9 mouse cellular contexts compared by ENCODE assay signal in genomic region chr16:23456534-23456933, GRCm38 (mm10). TPM values are rescaled to one million over a fixed set of nuclear protein-coding genes. Genes with fewer than 3 reads are reported as not detected.
DNase-seq lines count a peak whose midpoint lies in the region; ATAC-seq lines count a peak whose summit lies in the region.
"Had no signal": no experiment of that assay in that cellular context is flagged by ENCODE, and none has a peak within 500 bp of the region (broad histone marks: within the 10 kb centered on the region; RNA-seq: fewer than 3 reads in every experiment).

No protein-coding gene starts in this region.

- no peaks in the 10 kb centered on the region for H3K9me3 ChIP-seq in midbrain, embryonic 16.5 days (replicated peaks; ENCODE audit: control insufficient read depth, low read length, poor library complexity, severe bottlenecking)

- H3K36me3 ChIP-seq in midbrain, embryonic 16.5 days (ENCODE audit: control insufficient read depth, insufficient read depth, low read length) = no peaks in the 10 kb centered on the region

- H3K4me2 ChIP-seq in midbrain, embryonic 16.5 days (ENCODE audit: low read length) = no peak overlapping the region

- H3K4me3 ChIP-seq in midbrain, embryonic 16.5 days (ENCODE audit: low read depth, low read length) = no peak overlapping the region

- no peaks in the 10 kb centered on the region for H3K27me3 ChIP-seq in midbrain, embryonic 16.5 days (ENCODE audit: control insufficient read depth, insufficient read depth, low read depth, low read length)

- no peaks in the 10 kb centered on the region for H3K4me1 ChIP-seq in midbrain, embryonic 16.5 days (ENCODE audit: control insufficient read depth, insufficient read depth, low read length)

- H3K9ac ChIP-seq in midbrain, embryonic 16.5 days (ENCODE audit: low read depth, low read length) = no peak overlapping the region

- 0 out of 2 replicates have a peak, but pooled peaks have one; percentile 32 for ATAC-seq in cerebellum, adult (ENCODE audit: insufficient number of reproducible peaks, low FRiP score, low TSS enrichment)
- no peak for ATAC-seq in midbrain, embryonic 16.5 days
- ATAC-seq in erythroblast, adult 5-6 weeks (replicated peaks; ENCODE audit: low FRiP score, poor library complexity, severe bottlenecking) = no peak

- WGBS in midbrain, embryonic 16.5 days = 70% methylated on average over 3 of the region's 3 CpGs

- DNase-seq in cerebellum, postnatal 4 days (ENCODE audit: low spot score in 2 of 2) = no peak
- peak; percentile 72 for DNase-seq in Muller cell, postnatal 12 days (ENCODE audit: inconsistent ontology term)
- peak; percentile 57 to 62 for DNase-seq in cerebellum, postnatal 36 days
- peak; percentile 79 for DNase-seq in kidney, postnatal 14 days
- DNase-seq in left cerebral cortex, adult 18-20 months (ENCODE audit: low spot score in 2 of 2) = no peak

- no peak overlapping the region for H3K27ac ChIP-seq in midbrain, embryonic 16.5 days (ENCODE audit: low read length)

RNA-seq across cellular contexts. Expression of gene Rtp1, which starts 27.6 kb away (rescaled TPM):
- 0.13 and 0.25 TPM in 2 replicates for polyA plus RNA-seq in midbrain, embryonic 16.5 days (2015; fragmentation: Nextera tagmentation; extraction: Ambion mirVana)
- under 1 TPM; 0.49 to 0.79 TPM for total RNA-seq in left cerebral cortex, adult 18-20 months (2021)
- total RNA-seq in erythroblast, adult 5-6 weeks (2015; ENCODE audit: low replicate concordance) = not detected in 2 replicates
- total RNA-seq in erythroblast, adult 5-6 weeks (2017; ENCODE audit: low replicate concordance) = not detected in 2 replicates
- polyA plus RNA-seq: intestine, embryonic 14.5 days had no signal

Comparison
In these comparisons a context has a peak if more than half of its experiments do, and no peak if none do; other contexts are left out.
1. DNase-seq: peak in Muller cell, postnatal 12 days (single experiment), cerebellum, postnatal 36 days (2 of 2) and kidney, postnatal 14 days (single experiment); none in cerebellum, postnatal 4 days (0 of 2) and left cerebral cortex, adult 18-20 months (0 of 2).